Mouse (Mus musculus) adrenal gland, postnatal 10 days (tissue): Measurements from ENCODE around the gene C8g. TPM values are rescaled to one million over a fixed set of nuclear protein-coding genes. Genes with fewer than 3 reads are reported as not detected.
A peak's percentile ranks its signal among the peaks of the same experiment; 100 is the strongest.

ENCODE experiments used
- DNase-seq: peaks from one replicate; pipeline ENCODE4 v3.0.0; 2021; ENCODE audit warnings: mixed read lengths
- total RNA-seq, 2 experiments: library from RNA; stranded (reverse); gene quantifications; 2 replicates each; pipeline ENCODE4 v1.2.3; 2021

C8g gene
- total RNA-seq, 2 experiments from 2014 or later, result 16.8 to 42.9 TPM

DNA sequence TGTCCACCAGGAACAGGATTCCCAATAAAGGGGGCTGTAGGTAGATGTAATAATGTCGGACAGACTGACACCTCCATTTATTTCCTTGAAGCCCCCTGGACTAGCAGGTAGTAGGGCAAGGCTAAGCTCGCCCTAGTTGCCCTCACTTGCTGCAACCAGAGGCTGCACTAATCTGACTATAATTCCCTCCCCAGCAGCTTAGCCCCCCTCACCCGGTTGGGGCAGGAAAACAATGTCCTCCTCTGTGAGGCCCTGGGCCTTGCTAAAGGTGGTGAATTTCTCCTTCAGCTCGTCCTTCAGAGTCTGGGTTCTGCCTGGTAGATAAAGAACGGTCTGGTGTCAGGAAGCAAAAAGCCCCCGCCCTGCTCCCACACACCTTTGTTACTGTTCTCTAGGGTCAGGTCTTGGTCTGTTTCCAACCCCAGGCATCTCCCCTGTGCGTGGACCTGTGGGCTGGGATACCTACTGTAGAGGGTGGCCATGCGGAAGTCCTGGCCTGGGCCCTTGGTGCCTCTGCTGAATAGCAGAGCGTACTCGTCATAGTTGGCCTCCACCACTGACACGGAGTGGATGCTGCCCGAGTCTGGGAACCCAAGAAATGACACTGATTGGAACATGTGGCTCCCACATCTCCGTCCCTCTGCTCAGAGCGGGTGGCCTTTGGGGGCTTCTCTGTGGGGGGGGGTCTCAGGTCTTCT is 33.8 kb downstream of the C8g start:
- peak; percentile 33 for DNase-seq

DNA sequence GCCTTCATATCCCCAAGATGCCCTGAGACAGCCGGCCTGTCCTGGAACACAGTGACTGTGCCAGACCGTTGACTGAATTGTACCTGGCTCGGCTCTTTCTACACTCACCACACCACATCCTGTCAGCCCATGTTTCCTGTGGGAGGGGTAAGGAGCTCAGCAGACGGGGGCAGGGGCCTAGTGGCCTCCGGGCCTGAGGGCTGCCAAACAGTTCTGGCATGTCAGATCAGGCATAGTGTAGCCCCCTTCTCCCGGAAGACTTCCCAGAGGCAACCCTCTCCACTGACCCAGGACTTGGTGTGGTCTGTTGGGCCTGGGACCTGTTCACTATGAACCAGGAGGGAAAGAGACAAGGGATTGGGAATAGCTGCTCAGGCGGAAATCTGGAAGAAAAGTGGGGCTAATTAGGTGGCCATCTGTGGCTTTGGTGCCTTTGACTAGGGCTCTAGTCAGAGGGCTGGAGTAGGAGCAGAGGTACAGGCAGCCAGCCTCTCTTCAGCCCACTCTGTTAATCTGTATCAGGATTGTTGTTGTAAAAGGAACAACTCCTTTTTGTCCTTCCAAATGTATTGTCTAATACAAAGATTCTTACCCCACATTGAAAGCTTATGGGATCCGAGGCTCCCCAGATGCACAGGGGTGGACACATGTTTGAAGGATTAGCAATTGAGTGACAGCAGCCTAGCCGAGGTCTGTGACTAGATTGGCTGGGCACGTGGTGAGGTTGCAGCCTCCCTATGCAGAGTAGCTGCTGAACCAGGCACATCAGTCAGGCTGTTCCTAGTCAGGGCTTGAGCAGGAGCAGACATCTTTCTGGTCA is 35.5 kb downstream of the C8g start:
- no peak for DNase-seq

DNA sequence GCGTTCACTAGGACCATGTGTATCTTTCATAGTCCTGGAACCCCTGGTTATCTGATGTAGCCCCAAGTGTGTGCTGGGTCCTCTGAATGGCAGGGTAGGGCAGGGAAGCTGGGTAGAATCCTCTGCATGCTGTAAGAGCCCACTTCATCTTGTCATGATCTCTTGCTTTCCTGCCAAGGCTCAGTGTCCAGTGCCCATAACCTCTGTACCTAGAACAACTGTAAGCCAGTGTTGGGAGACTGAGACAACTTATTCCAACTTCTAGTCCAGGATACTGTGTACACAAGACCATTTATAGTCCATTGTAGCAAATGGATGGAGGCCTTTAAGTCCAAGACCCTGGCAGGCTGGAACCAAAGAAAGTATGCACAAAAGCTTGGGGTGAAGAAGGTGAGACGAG is 36.3 kb downstream of the C8g start:
- no peak for DNase-seq

DNA sequence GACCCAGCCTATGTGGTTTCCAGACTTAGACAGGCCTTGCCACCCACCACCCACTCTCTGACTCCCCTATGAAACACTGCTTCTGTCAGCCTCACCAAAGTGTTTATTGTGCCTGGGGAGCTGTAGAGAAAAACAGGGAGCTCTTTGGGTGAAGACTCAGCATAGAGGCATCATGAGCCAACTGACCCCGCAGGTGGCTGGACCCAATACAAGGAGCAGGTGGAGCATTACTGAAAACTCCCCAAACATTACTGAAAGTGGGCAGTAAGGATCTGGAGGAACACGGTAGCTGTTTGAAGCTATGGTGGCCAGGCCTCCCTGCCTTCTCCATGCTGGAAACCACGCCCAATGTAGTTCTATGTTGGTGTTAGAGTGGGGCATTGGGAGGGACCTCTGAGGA is 37.9 kb downstream of the C8g start:
- DNase-seq, result no peak

DNA sequence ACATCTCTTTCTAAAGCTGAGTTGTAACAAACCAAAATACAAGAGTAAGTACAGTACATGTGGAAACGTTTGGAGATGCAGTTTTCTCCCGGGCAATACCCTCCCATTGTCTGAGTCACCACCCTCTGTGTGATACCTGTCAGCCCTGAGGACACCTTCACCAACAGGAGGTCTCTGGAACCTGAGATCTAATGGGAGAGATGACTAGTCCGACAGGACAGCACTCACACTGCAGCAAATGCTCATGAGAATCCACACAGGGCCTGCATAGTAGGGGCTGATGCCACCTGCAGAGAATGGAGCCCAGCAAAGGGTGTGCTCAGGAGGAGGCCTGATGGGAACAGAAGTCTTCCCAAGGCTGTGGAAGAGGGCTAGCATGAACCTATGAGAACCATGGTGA is 40.1 kb downstream of the C8g start:
- DNase-seq, result no peak

DNA sequence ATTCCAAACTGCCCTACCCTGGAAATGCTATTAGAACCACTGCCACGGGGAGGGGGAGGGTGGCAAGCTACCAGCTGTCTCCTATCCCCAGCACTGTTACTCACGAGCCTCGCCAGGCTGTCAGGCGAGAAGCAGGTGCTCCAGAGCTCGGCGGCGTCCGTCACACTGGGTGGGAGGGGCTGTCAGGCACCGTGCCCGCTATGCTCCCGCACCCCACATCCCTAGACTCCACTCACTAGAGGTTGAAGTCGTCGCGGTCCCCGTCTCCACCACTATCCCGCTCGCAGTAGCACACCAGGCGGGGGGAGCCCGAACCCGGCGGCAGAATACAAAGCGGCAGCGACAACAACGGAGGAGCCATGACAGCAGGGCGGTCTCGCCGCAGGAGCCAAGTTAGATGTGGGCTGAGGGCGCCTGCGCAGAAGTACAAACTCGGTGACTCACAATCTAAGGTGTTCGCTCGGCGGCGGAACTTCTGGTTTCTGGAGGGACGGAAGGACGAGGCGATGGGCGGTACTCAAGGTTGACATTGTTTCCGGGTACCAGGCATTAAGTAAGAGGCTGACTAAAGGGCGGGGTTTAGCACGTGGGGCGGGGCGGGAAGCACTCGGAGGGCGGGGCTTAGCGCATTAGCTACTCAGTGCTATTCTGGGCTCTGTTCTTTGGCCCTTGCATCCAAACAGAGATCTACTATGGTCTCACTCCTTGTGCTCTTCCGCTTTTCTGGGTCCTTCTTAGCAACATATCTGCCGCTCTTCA is 40.8 kb downstream of the C8g start, which contains the start of gene Paxx:
Gene Paxx (minus strand): TSS at position 544 of the 759 bp plus-strand sequence.
- DNase-seq, result peak; percentile 93

DNA sequence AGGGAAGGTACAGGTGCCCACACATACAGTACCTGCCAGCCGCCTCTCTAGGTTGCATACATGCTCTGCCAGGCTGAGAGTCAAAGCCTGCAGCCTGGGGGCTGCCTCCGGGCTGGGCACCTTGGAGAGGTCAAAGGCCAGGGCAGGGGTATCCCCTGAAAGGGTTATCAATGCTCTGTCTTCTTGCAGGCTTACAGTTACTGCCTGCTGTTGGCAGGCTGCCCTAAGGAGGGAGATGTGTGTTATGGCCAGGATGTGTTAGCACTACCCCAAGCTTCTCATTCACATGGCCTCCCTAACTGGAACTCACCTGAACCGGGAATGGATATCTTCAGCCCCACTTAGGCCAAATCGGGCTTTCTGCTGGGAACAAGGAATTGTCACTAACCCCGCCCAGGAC is 41.4 kb downstream of the C8g start:
- peak; percentile 40 for DNase-seq

DNA sequence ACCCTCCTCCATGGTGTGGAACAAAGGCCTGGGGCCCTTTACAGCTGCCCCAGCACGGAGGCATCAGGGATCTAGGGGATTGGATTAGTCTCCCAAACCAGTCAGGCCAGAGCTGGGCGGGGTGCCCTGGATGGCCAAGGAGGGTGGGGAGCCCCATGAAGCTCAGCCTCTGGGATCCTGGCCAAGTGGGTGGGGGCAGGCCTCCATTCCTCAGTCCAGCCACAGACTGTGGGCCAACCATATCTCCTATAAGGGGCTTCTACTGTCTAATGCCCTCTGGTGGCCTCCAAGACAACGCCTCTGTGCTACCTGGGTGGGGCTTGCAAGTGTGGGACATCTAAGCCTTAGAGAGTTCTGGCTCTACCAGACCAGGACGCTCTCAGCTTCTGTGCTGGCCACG is 42.6 kb downstream of the C8g start:
- peak; percentile 52 for DNase-seq

DNA sequence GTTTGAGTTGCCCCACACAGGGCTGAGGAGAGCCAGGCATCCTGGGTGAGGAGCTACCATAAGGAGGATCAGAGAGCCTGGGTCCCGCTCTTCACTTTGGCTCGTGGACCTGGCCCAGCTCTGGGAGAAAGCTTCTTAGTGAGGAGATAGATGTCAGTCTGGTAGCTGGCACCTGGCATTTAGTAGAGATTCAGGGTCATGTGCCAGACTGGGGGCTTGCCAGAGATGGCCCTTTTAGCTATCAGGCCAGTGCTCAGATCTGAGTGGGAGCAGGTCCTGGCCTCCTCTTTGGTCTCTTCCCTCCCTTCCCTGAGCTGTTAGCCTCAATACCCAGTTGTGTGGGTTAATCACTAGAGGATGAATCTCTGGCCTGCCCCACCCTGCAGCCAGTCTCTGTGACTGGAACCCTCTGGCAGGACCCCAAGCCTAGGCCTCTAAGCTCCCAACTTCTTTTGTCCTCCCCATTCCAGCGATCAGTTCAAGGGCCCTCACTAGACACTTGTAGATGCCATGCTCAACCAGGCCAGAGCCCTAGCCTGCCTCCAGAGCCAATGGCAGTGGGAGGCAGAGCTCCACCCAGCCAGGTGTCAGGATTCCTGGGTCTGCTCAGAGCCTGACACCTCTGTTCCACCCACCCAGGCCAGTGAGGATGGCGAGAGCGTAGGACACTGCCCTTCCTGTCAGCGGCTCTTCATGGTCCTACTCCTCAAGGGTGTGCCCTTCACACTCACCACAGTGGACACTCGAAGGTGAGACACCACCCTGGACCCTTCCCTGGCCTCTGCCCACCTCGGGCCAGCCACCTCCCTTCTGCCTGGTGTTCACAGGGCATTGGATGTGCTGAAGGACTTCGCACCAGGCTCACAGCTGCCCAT is 44.3 kb downstream of the C8g start:
- no peak for DNase-seq

DNA sequence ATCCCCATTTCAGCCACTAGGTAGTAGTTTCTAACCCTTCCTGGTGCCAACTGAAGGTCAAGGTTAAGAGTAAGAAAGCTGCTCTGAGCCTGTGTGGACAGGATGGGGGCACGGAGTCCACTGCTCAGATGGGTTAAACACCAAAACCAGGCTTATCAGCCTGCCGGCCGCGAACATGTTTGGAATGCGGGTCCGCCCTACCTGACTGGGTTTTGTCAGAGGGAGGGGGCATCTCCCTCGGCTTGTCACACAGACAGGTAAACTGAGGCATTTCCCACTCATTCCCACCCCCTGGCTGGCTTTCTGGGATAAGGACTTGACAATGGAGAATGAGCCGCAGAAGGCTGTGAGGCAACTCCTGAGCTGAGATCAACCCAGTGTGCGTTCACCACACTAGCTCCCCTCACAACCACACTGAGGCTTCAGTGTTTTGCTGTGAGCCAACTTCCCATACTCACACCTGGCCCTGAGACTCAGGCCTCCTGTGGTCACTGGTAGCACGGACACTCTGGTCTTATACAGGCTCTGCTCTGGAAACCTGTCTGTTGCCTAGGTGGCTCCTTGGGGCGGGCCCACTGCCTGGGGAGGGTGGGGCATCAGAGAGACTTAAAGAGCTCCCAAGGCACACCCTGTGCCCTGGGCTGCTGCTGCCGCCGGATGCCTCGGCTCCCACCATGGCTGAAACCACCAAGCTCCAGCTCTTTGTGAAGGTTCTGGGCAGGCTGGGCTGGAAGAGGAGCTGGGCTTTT is 45.1 kb downstream of the C8g start, which contains the start of gene Clic3:
Gene Clic3 (plus strand): TSS at position 634 of the 749 bp plus-strand sequence.
- DNase-seq, result peak; percentile 16

DNA sequence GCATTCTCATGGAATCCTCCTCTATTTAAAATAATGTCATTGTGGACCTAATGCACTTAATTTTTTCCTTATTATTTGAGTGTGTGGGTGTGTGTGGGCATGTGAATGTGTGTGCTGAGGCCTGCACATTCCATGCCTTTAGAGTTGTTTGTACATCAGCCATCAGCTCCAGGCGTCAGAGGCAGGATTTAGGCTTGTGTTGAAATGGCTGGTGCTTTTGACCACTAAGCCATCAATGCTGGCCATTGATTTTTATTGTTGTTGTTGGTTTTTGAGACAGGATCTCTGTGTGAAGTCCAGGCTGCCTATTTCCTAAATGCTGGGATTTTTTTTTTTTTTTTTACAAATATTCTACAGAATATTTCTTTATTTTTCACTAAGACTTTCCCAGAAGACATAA is 48.6 kb downstream of the C8g start:
- DNase-seq, result no peak

DNA sequence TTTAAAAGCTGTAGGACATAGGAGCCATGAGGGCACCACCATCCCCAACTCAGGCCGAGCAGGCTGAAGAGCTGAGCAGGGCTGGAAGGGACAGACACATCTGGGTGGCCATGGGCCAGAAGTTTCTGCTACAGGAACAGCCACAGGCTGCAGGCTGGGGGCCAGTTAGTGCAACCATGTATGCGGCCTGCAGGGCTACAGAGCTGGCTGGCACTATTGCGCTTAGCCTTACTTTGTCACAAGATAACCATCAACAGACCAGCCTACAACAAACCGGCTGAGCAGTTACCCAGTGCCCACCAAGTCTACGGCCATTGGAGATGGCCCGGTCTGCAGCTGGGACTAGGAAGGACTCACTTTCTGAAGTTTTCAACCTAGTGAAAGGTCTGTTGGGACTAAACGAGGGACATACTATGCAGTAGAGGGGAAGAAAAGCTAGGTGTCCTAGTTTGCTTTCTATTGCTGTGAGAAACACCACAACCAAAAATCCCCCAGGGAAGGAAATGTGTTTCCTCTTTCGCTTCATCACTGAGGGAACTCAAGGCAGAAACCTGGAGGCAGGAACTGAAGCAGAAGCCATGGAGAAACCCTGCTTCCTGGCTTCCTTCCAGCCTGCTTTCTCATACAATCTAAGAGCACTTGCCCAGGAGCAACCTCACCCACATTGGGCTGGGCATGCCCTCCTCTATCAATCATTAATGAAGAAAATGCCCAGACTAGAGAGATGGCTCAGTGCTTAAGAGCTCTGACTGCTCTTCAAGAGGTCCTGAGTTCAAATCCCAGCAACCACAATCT is 50.5 kb downstream of the C8g start:
- DNase-seq, result no peak

Other genes starting within 250 kb of the C8g start
- gene Tmem203, start 246.3 kb downstream of the C8g start, total RNA-seq, result 10 to 100 TPM; 27.7 to 31.0 TPM
- gene Tprn, start 239.1 kb downstream of the C8g start, total RNA-seq, result 10 to 100 TPM; 11.2 to 11.4 TPM
- gene Ssna1, start 229.3 kb downstream of the C8g start, total RNA-seq, result 10 to 100 TPM; 48.0 to 52.2 TPM
- 10 to 100 TPM; 61.0 to 73.1 TPM for gene Anapc2, start 229.2 kb downstream of the C8g start, total RNA-seq
- gene Tmem210, start 213.6 kb downstream of the C8g start, total RNA-seq, result not detected
- gene Lrrc26, start 211.8 kb downstream of the C8g start, total RNA-seq, result not detected
- 1 to 10 TPM; 7.3 to 9.6 TPM for gene Grin1, start 182.5 kb downstream of the C8g start, total RNA-seq
- 10 to 100 TPM; 41.5 to 41.9 TPM for gene Man1b1, start 169.4 kb downstream of the C8g start, total RNA-seq
- gene Dpp7, start 145.4 kb downstream of the C8g start, total RNA-seq, result 10 to 100 TPM; 15.4 to 19.1 TPM
- 10 to 100 TPM; 11.2 to 11.8 TPM for gene Uap1l1, start 136.0 kb downstream of the C8g start, total RNA-seq
- gene Sapcd2, start 129.4 kb downstream of the C8g start, total RNA-seq, result 1 to 10 TPM; 3.3 to 5.3 TPM
- 10 to 100 TPM; 11.7 to 15.1 TPM for gene Entpd2, start 105.8 kb downstream of the C8g start, total RNA-seq
- 10 to 100 TPM; 67.8 to 83.9 TPM for gene Npdc1, start 102.4 kb downstream of the C8g start, total RNA-seq
- gene Fut7, start 78.5 kb downstream of the C8g start, total RNA-seq, result 1 to 10 TPM in 1 of 2 experiments, under 1 TPM in 1; 0.67 to 1.1 TPM
- gene Abca2, start 73.0 kb downstream of the C8g start, total RNA-seq, result 10 to 100 TPM; 21.1 to 27.4 TPM
- gene Clic3, start 44.9 kb downstream of the C8g start, total RNA-seq, result under 1 TPM; 0.90 to 0.91 TPM
- 10 to 100 TPM; 33.1 to 42.3 TPM for gene Paxx, start 40.6 kb downstream of the C8g start, total RNA-seq
- gene Ptgds, start 31.7 kb downstream of the C8g start, total RNA-seq, result 1 to 10 TPM; 3.8 to 3.9 TPM
- gene Lcn12, start 7.8 kb downstream of the C8g start, total RNA-seq, result not detected
- gene Fbxw5, start 969 bp downstream of the C8g start, total RNA-seq, result 10 to 100 TPM; 73.1 to 88.8 TPM
- gene Traf2, start 45.2 kb upstream of the C8g start, total RNA-seq, result 10 to 100 TPM; 18.0 to 22.7 TPM
- gene Edf1, start 56.1 kb upstream of the C8g start, total RNA-seq, result 100 to 1,000 TPM; 266 to 285 TPM
- 1 to 10 TPM; 1.6 to 6.3 TPM for gene Mamdc4, start 73.1 kb upstream of the C8g start, total RNA-seq
- gene Phpt1, start 73.5 kb upstream of the C8g start, total RNA-seq, result 10 to 100 TPM; 63.5 to 82.8 TPM
- gene Ajm1, start 80.0 kb upstream of the C8g start, total RNA-seq, result 1 to 10 TPM; 1.8 to 2.2 TPM
- 10 to 100 TPM; 70.0 to 88.5 TPM for gene Rabl6, start 106.8 kb upstream of the C8g start, total RNA-seq
- not detected for gene Ccdc183, start 116.0 kb upstream of the C8g start, total RNA-seq
- 10 to 100 TPM; 28.2 to 30.8 TPM for gene Tmem141, start 120.3 kb upstream of the C8g start, total RNA-seq
- 10 to 100 TPM; 11.3 to 15.8 TPM for gene Fcna, start 126.3 kb upstream of the C8g start, total RNA-seq
- gene Lcn8, start 151.4 kb upstream of the C8g start, total RNA-seq, result 1 to 10 TPM in 1 of 2 experiments, not detected in 1; 1.6 TPM
- not detected for gene Lcn5, start 156.2 kb upstream of the C8g start, total RNA-seq
- not detected for gene Lcn6, start 175.1 kb upstream of the C8g start, total RNA-seq
- gene Lcn10, start 181.0 kb upstream of the C8g start, total RNA-seq, result not detected
- gene Obp2a, start 198.3 kb upstream of the C8g start, total RNA-seq, result 1 to 10 TPM; 2.4 to 2.6 TPM
- 10 to 100 TPM; 40.8 to 42.7 TPM for gene Bmyc, start 205.0 kb upstream of the C8g start, total RNA-seq
- not detected for gene Obp2b, start 235.3 kb upstream of the C8g start, total RNA-seq